Mouse (Mus musculus): Measurements from ENCODE around the gene Micall2. TPM values are rescaled to one million over a fixed set of nuclear protein-coding genes. Genes with fewer than 3 reads are reported as not detected.

Gene Micall2
- polyA plus RNA-seq (2012; rRNA removed) = 10.5 and 16.9 TPM in 2 replicates

GRCm38 (mm10) chr5:139735677-139736503, at the start of gene Micall2:
Gene Micall2, minus strand, starts transcription at chr5:139736336.
- TF ChIP-seq POLR2A (IDR thresholded peaks at IDR 0.05; ENCODE audit: low read depth, low read length) = no peak
- H3K4me1 ChIP-seq (ENCODE audit: control insufficient read depth, insufficient read depth, insufficient read length, low read length) = peaks cover 50% of the 10 kb centered on the region
- under 1% methylated on average over 50 of the region's 50 CpGs for WGBS

GRCm38 (mm10) chr5:139781406-139781805, 45.3 kb upstream of the Micall2 start:
- no peaks in the 10 kb centered on the region; the same call in 1 of the 2 replicates for H3K4me1 ChIP-seq (ENCODE audit: control insufficient read depth, insufficient read depth, insufficient read length, low read length)
- TF ChIP-seq CTCF (IDR thresholded peaks at IDR 0.05; ENCODE audit: extremely low read depth, insufficient read length, insufficient replicate concordance, low read depth, low read length) (no peak), POLR2A (IDR thresholded peaks at IDR 0.05; ENCODE audit: low read depth, low read length) (no peak)
- no peak overlapping the region for H3K27ac ChIP-seq (ENCODE audit: insufficient read depth, low read depth, low read length)
- H3K4me3 ChIP-seq (ENCODE audit: low read depth, low read length) = no peak overlapping the region
- WGBS = 80% methylated on average over 8 of the region's 8 CpGs
- H3K36me3 ChIP-seq (ENCODE audit: control insufficient read depth, insufficient read depth, low read length) = no peaks in the 10 kb centered on the region
- no peaks in the 10 kb centered on the region for H3K27me3 ChIP-seq (ENCODE audit: control insufficient read depth, insufficient read depth, low read length)

More at GRCm38 (mm10) chr5:139735677-139736503, at the start of gene Micall2:
- Histone ChIP-seq H3K4me3 (ENCODE audit: low read depth, low read length) (peak within 1 kb of the TSS; percentile 64), H3K27me3 (ENCODE audit: control insufficient read depth, insufficient read depth, low read length) (no peaks in the 10 kb centered on the region), H3K36me3 (ENCODE audit: control insufficient read depth, insufficient read depth, low read length) (no peaks in the 10 kb centered on the region), H3K27ac (ENCODE audit: insufficient read depth, low read depth, low read length) (peak within 1 kb of the TSS; percentile 100)

GRCm38 (mm10) chr5:139776966-139777365, 40.8 kb upstream of the Micall2 start:
- no peak for TF ChIP-seq CTCF (IDR thresholded peaks at IDR 0.05; ENCODE audit: extremely low read depth, insufficient read length, insufficient replicate concordance, low read depth, low read length)
- TF ChIP-seq POLR2A (IDR thresholded peaks at IDR 0.05; ENCODE audit: low read depth, low read length) = no peak
- no peak overlapping the region for H3K27ac ChIP-seq (ENCODE audit: insufficient read depth, low read depth, low read length)
- peaks cover 3% of the 10 kb centered on the region; the same call in 1 of the 2 replicates for H3K4me1 ChIP-seq (ENCODE audit: control insufficient read depth, insufficient read depth, insufficient read length, low read length)
- no peaks in the 10 kb centered on the region for H3K27me3 ChIP-seq (ENCODE audit: control insufficient read depth, insufficient read depth, low read length)
- H3K4me3 ChIP-seq (ENCODE audit: low read depth, low read length) = no peak overlapping the region
- WGBS = 74% methylated on average over 5 of the region's 5 CpGs
- peaks cover 8% of the 10 kb centered on the region for H3K36me3 ChIP-seq (ENCODE audit: control insufficient read depth, insufficient read depth, low read length)

GRCm38 (mm10) chr5:139775216-139775926, 39.2 kb upstream of the Micall2 start, which contains the start of gene Ints1:
Gene Ints1, minus strand, starts transcription at chr5:139775674.
- H3K36me3 ChIP-seq (ENCODE audit: control insufficient read depth, insufficient read depth, low read length) = peaks cover 23% of the 10 kb centered on the region
- peaks cover 3% of the 10 kb centered on the region; the same call in 1 of the 2 replicates for H3K4me1 ChIP-seq (ENCODE audit: control insufficient read depth, insufficient read depth, insufficient read length, low read length)
- WGBS = under 1% methylated on average over 55 of the region's 55 CpGs
- peak within 1 kb of the TSS; percentile 86 for H3K4me3 ChIP-seq (ENCODE audit: low read depth, low read length)
- TF ChIP-seq POLR2A (IDR thresholded peaks at IDR 0.05; ENCODE audit: low read depth, low read length) (0 out of 2 replicates have a peak, but pooled peaks have one; percentile 10), CTCF (IDR thresholded peaks at IDR 0.05; ENCODE audit: extremely low read depth, insufficient read length, insufficient replicate concordance, low read depth, low read length) (peak; percentile 96)
- no peak within 1 kb of the TSS for H3K27ac ChIP-seq (ENCODE audit: insufficient read depth, low read depth, low read length)
- no peaks in the 10 kb centered on the region for H3K27me3 ChIP-seq (ENCODE audit: control insufficient read depth, insufficient read depth, low read length)

GRCm38 (mm10) chr5:139768216-139768615, 32.1 kb upstream of the Micall2 start:
- Histone ChIP-seq H3K27me3 (ENCODE audit: control insufficient read depth, insufficient read depth, low read length) (no peaks in the 10 kb centered on the region), H3K4me1 (ENCODE audit: control insufficient read depth, insufficient read depth, insufficient read length, low read length) (no peaks in the 10 kb centered on the region), H3K27ac (ENCODE audit: insufficient read depth, low read depth, low read length) (no peak overlapping the region), H3K4me3 (ENCODE audit: low read depth, low read length) (no peak overlapping the region), H3K36me3 (ENCODE audit: control insufficient read depth, insufficient read depth, low read length) (peaks cover 81% of the 10 kb centered on the region)
- TF ChIP-seq POLR2A (IDR thresholded peaks at IDR 0.05; ENCODE audit: low read depth, low read length) (no peak), CTCF (IDR thresholded peaks at IDR 0.05; ENCODE audit: extremely low read depth, insufficient read length, insufficient replicate concordance, low read depth, low read length) (no peak)
- 92% methylated on average over 8 of the region's 8 CpGs for WGBS

GRCm38 (mm10) chr5:139764296-139764695, 28.2 kb upstream of the Micall2 start:
- H3K36me3 ChIP-seq (ENCODE audit: control insufficient read depth, insufficient read depth, low read length) = peaks cover 81% of the 10 kb centered on the region
- 79% methylated on average over 11 of the region's 11 CpGs for WGBS
- peak; percentile 45; the same call in 1 of the 2 replicates for TF ChIP-seq CTCF (IDR thresholded peaks at IDR 0.05; ENCODE audit: extremely low read depth, insufficient read length, insufficient replicate concordance, low read depth, low read length)
- TF ChIP-seq POLR2A (IDR thresholded peaks at IDR 0.05; ENCODE audit: low read depth, low read length) = no peak
- H3K4me1 ChIP-seq (ENCODE audit: control insufficient read depth, insufficient read depth, insufficient read length, low read length) = no peaks in the 10 kb centered on the region
- H3K4me3 ChIP-seq (ENCODE audit: low read depth, low read length) = no peak overlapping the region
- H3K27me3 ChIP-seq (ENCODE audit: control insufficient read depth, insufficient read depth, low read length) = no peaks in the 10 kb centered on the region
- H3K27ac ChIP-seq (ENCODE audit: insufficient read depth, low read depth, low read length) = no peak overlapping the region

- 87% methylated on average over 16 of the region's 16 CpGs for WGBS
Observed at GRCm38 (mm10) chr5:139758096-139758495, 22.0 kb upstream of the Micall2 start.

More at GRCm38 (mm10) chr5:139758096-139758495, 22.0 kb upstream of the Micall2 start:
- Histone ChIP-seq H3K4me3 (ENCODE audit: low read depth, low read length) (no peak overlapping the region), H3K4me1 (ENCODE audit: control insufficient read depth, insufficient read depth, insufficient read length, low read length) (no peaks in the 10 kb centered on the region), H3K27ac (ENCODE audit: insufficient read depth, low read depth, low read length) (no peak overlapping the region), H3K36me3 (ENCODE audit: control insufficient read depth, insufficient read depth, low read length) (peaks cover 73% of the 10 kb centered on the region), H3K27me3 (ENCODE audit: control insufficient read depth, insufficient read depth, low read length) (no peaks in the 10 kb centered on the region)
- TF ChIP-seq POLR2A (IDR thresholded peaks at IDR 0.05; ENCODE audit: low read depth, low read length) = no peak
- no peak for TF ChIP-seq CTCF (IDR thresholded peaks at IDR 0.05; ENCODE audit: extremely low read depth, insufficient read length, insufficient replicate concordance, low read depth, low read length)
